Mouse (Mus musculus) gastrocnemius, postnatal 36 days (tissue): Measurements from ENCODE around the gene Cript. TPM values are rescaled to one million over a fixed set of nuclear protein-coding genes. Genes with fewer than 3 reads are reported as not detected.
"Not testable (repeated sequence)": the region's sequence is repeated elsewhere in the genome, so short reads cannot be mapped to it uniquely, and the experiment has no call there.

ENCODE experiments used
- DNase-seq, 2 experiments: peaks; one replicate each; pipeline ENCODE4 v3.0.0; 2022
- intact Hi-C: fragments of 180-260 bp; cut with DNase I; formaldehyde crosslinking; loops from one replicate; pipeline ENCODE4 v1.15.1; 2025
- total RNA-seq, 2 experiments: library from RNA; stranded (reverse); gene quantifications; 2 replicates each; pipeline ENCODE4 v1.2.3; 2021

Cript gene
- total RNA-seq, 2 experiments from 2014 or later: 40.8 to 41.3 TPM

DNA sequence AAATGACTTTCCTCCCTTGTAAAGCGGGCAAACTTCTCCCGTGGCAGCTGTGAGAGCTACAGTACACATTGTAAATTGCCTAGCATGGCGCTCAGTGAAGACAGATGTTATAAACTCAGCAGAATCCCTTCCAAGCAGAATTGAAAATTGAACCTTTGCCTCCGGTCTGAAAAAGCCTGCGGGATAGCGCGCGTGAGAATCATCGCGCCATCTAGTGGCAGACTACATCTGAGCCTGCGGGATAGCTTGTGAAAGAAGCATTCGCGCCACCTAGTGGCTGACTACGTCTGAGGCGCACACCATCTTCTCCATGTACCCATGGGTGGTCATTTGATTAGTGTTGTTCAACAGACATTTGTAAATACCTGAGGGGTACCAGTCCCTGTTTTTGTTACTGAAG lies 19.0 kb downstream of the Cript start:
- peak; percentile 81 to 88 for DNase-seq
- intact Hi-C loops: loop anchor here (2.0 to 10.0 kb wide), 5 partner anchors 82 to 560 kb away; partner anchors contain the start of gene Rhoq

DNA sequence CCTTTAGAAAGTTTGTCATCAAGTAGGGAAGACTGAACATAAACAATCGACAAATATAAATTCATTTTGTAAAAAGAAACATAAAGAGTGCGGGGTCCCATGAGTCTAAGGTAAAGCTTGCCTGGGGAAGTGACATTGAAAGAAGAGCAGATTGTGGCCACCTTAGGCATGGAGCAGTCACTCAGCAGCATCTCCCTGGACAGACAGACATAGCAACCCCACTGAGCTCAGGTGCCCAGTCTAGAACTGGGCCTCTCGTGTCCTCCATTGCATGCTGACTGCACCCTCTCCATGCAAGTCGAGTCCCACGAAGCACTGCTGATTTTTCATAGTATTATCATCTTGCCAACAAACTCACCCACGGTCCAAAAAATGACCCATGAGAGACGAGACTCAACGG lies 19.4 kb downstream of the Cript start:
- intact Hi-C loops: loop anchor here (2.0 to 10.0 kb wide), 5 partner anchors 82 to 560 kb away; partner anchors contain the start of gene Rhoq
- no peak for DNase-seq

DNA sequence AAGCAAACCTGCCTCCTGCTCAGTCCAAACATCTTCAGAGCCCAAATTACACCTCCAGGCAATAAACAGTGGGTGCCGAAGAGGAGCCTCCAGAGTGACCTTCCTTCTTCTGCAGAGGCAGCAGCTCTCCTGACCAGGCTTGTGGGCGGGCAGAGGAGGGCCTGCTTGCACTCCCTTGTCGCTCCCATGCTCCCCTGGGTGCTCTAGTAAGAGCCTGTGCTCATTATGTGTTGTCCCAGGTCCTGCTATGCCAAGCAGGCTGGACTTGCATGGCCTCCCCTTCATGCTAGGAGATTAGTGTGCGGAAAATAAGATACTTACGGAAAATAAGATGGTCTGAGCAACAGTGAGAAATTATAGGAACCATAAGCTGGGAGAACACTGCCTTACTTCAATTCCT lies 24.3 kb downstream of the Cript start:
- intact Hi-C loops: loop anchor here (10.0 kb wide), 1 partner anchor 565 kb away; no protein-coding TSS in a partner anchor
- DNase-seq: no peak

DNA sequence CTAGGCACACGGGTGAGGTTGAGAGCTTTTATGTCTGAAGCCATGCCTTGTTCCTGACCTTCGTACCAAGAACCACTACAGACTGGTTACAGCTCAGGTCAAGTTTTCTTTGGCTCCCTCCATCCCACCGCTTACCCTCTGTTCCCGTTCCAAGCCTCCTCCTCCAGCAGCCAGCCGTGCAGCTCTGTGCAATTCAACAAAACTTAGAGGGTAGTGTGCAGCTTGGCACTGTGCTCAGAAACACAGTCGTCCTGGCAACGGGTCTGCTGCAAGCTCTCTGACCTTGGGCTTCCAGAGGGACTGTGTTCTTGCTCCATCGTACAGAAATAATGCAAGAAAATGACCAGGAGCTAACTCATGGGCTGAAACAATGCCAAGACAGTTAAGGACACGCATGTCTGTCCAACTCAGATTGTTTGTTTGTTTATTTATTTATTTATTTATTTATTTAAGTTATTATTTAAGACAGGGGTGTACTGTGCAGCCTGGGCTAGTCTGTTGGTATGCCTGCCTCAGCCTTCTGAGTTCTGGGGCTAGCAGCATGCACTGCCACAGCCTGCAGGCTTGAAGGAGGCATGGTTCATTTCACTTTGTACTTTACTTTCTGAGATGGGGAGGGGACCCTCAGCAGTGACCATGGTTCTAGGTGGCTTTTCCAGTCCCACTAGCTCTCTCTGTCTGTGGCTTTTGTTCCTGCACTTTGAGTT lies 25.3 kb downstream of the Cript start:
- intact Hi-C loops: no loop called here
- DNase-seq: no peak

DNA sequence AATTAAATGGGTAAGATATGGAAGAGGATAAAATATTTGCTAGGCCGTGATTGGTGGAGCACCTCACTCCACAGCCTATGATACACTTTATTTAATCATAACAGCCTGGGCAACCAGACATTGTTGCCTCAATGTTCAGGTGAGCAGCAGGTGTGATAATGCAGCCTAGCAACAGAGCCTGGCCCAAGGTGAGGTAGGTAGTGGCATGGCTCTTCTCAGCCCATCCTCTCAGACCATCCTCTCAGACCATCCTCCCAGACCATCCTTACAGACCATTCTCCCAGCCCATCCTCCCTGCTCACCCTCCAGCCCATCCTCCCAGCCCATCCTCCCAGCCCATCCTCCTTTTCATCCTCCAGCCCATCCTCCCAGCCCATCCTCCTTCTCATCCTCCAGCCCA lies 26.3 kb downstream of the Cript start:
- DNase-seq: no peak
- intact Hi-C loops: no loop called here

DNA sequence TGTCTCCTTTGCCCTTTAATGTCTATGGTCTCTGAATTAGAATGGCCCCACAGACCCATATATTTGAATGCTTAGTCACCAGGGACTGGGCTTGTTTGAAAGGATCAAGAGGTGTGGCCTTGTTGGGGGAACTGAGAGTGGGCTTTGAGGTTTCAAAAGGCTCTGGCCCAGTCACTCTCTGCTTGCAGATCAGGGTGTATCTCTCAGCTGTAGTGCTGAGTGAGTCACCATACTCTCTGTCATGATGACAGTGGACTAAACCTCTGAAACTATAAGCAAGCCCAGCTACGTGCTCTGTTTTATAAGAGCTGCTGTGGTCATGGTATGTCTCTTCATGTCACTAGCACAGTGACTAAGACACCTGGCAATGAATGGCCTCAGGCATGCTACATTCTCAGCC lies 27.1 kb downstream of the Cript start:
- no peak for DNase-seq
- intact Hi-C loops: no loop called here

DNA sequence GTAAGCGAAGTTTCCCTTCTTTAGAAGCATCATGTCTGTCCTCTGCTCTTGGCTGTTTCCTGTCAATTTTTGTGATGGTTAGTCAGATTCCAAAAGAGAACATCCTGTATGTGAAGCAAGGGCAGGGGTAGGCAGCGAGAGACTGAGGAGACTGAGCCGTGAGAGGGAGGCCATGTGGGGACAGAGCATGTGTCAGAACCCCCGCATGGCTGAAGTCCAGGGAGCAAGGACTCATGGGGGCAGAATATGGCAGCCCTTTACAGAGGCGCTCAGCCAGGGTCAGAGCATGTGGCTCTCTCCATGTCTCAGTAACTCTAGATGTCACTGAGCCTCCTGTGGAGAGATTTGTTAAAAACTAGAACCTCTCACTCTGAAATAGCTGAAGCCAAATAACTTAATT lies 28.6 kb downstream of the Cript start:
- intact Hi-C loops: no loop called here
- no peak for DNase-seq

DNA sequence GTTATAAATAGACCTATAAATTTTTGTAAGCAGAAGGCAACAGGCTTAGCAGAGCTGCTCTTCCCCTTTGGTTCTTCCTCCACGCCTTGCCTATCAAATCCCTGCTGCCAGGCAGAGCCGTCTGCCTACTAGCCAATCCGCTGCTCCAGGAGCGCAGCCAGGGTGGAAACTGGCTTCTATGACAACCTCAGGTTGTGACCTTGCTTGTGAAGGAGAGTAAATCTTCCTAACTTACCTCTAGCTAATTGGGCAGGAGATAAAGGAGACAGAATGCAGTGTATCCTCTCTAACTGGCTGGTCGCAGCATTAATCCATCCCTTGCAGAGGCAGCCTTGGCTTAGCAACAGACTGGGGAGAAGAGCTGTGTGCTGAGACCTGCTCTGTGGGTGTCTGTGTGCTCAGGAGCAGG lies 29.7 kb downstream of the Cript start:
- peak in 1 of 2 experiments; percentile 13 for DNase-seq
- intact Hi-C loops: no loop called here

DNA sequence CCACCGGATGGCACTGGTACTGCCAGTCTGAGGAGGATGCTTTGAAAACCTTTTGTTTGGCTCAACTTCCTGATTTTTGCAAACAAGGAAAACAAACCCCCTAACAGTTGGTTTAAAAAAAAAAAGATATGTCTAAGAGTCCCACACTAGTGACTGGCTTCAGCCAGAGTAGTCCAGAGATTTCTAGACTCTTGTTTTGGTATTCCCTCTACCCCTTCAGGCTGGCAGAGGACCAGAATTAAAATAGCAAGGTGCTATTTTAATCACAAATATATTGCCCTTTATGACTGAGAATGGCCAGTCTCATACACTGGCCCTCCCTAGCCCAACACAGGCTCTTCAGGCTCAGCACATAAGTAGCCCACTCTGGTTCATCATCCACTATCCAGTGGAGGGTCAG lies 30.3 kb downstream of the Cript start:
- intact Hi-C loops: no loop called here
- no peak for DNase-seq

DNA sequence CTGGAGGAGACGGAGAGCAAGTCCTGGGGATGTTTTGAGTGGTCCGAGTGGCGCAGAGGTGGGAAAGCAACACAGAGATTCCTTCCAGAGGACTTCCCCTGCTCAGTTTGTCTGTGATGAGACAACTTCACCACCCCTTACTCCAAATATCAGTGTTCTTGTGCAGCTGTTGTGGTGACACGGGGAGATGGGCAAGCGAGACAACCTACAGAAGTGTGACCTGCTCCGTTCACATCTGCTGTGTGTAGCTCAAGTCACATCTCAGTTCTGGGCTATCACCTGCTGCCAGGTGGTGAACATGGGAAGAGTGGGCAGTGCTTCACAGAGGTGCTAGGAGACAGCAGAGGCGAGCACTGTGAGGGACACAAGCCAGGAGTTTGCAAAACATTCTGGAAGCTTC lies 31.4 kb downstream of the Cript start:
- intact Hi-C loops: no loop called here
- DNase-seq: no peak

DNA sequence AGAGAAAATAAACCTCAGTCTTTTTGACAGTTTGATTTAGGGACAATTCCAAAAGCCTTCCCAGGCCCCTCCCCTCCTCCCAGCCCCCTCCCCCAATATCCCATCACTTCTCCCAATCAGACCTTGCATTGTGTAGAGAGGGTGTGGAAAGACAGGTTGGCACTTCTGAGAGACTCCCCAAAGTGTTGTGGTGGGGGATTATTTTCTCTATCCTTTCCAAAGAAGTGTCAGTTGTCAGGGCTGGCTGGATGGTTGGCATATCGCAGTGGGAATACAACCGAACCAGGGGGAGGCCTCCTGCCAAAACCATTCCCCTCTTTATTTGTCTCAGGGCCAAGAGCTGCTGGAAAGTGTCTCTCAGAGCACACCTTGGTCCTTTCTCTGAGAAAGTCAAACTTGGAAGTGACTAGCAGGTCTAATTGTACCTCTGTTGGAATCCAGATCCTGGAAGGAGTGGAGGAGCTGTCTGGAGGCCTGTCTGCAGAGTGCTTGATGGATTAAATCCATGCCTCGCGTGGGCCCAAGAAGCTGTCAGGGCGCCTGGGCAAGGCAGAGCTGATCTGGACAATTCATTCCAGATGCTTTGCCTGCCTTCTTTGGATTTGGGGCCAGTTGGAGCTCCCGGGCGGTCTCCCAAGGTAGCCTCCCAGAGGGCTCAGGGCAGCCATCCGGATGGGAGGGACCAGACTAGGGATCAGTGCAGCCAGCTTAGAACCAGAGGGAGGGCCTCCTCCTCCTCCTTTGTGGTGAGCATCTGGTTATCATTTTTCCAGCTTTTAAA lies 32.3 kb downstream of the Cript start:
- peak; percentile 78 to 83 for DNase-seq
- intact Hi-C loops: no loop called here

DNA sequence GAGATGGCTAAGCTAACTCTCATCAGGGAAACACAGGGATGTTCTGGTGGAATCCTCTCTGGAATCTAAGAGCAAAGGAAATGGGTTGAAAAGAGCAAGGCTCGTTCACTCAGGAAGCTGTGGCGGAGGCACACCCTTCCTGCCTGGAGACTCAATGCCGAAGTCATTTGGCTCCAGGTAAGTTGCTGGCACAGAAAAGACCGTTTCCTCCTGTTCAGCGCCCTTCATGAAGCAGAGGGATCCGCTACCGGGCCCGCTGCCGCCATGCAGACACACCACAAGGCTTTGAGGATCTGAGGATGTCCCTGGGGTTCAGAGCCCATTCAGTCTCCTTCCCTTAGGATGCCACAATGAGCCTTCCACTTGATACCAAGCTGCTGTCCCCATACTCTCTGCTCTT lies 37.3 kb downstream of the Cript start:
- DNase-seq: no peak
- intact Hi-C loops: no loop called here

DNA sequence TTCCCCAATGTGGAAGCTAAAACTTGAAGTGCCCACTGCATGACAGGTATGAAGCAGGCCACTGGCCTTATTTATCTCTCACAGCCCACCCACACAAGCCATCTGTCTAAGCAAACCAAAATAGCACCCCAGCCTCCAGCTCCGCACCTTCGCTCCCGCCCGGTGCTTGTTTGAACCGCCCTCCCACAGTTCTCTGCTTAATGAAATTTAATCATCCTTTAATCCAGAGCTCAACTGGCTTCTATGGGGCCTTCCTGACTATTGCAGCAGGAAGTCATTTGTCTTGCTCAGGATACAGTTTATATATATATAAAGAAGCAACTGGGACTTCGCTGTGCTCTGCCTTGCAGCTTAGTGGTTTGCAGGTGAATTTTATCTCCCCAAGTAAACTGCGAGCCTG lies 38.1 kb downstream of the Cript start:
- DNase-seq: no peak
- intact Hi-C loops: no loop called here

DNA sequence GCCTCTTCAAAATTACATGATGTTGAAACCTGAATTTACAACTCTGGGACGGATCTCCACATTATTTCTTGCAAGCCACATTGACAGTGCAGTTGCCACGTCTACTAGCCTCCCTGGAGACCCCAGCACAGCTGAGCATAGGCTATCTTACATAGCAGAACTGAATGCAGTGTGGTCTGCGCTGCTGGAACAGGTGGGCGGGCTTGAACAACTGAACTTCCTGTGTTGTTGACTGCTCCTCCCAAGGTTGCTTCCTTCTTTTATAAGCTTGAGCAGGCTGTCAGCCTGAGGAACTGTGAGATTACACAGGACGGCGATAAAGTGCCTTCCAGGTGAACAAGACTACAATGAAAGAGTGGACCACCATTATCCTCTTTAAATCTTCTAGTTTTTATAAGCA lies 38.6 kb downstream of the Cript start:
- intact Hi-C loops: no loop called here
- no peak for DNase-seq

DNA sequence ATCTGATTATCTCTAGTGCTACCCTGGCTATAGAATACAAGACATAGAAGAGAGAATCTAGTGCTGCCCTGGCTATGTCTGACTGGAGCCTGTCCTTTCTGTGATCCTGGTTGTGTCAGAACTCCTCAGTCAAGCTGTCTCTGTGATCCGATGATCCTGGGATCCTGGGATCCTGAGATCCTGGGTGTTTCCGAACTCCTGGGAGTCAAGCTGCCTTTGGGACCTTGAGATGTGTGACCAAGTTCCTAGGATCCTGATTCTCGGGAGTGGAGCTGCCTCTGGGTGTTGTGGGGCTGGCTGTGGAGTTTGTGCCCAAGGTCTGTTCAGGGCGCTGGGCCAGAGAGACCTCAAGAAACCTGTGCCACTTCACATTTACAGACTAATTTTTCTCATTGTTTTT lies 43.6 kb downstream of the Cript start:
- no peak for DNase-seq
- intact Hi-C loops: no loop called here

DNA sequence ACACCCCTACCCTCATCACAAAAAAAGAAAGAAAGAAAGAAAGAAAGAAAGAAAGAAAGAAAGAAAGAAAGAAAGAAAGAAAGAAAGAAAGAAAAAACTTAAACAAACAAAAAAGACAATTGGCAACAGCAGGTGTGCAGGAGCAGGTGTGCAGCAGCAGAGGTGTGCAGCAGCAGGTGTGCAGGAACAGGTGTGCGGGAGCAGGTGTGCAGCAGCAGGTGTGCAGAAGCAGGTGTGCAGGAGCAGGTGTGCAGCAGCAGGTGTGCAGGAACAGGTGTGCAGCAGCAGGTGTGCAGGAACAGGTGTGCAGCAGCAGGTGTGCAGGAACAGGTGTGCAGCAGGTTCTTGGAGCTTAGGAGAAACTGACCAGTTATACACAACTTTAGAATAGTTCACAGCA lies 46.8 kb downstream of the Cript start:
- DNase-seq, intact Hi-C loops: not testable (repeated sequence)

DNA sequence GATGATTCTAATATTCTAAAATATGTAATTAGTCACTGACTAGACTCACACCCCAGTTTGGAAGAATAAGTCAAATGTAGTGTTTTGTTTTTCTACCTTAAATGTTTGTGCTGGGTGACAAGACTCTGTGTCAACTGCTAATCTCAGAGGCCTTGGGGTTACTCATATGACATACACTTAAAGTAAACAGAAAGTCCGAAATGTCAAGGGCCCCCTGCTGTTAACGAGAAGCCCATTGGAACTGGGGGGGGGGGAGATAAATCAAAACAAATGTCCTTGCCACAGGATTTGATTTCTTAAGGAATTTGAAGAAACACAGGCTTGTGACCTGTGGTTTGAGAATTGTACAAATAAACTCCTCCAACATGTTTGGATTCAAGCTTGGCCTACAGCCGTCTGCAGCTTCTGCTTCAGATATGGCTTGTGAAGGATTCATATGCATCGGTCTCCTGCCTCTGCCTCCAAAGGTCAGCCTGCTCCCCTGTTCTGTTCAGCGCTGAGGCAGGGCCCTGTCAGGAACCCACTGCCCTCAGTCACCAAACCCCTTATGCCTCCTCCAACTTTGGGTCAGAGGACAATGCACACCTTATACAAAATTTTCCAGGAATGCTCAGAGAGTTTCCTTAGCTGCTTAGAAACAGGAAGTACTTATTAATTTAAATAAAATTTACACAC lies 47.6 kb downstream of the Cript start:
- intact Hi-C loops: no loop called here
- no peak for DNase-seq

DNA sequence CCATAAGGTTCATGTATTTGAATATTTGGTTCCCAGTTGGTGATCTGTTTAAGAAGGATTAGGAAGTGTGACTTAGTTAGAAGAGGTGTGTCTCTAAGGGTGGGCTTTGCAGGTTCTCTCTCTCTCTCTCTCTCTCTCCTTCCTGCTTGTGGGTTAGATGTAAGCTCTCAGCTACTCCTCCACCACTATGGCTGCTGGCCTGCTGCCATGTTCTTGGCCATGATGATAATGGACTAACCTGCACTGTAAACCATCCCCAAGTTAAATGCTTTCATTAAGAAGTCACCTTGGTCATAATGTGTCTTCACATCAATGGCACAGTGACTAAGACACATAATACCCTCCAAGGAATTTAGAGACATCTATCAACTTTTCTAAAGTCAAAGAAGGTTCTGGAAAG lies 48.1 kb downstream of the Cript start:
- intact Hi-C loops: no loop called here
- DNase-seq: no peak

DNA sequence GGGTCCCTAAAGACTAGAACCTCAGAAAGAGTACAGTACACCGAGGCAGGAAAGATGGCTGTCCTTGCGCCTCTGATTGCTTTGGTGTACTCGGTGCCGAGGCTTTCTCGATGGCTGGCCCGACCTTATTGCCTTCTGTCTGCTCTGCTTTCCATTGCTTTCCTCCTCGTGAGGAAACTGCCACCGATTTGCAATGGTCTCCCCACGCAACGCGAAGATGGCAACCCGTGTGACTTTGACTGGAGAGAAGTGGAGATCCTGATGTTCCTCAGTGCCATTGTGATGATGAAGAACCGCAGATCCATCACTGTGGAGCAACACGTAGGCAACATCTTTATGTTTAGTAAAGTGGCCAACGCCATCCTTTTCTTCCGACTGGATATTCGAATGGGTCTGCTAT lies 52.9 kb downstream of the Cript start:
- DNase-seq: not testable (repeated sequence)
- intact Hi-C loops: loop anchor here (5.0 kb wide), 1 partner anchor 971 kb away; no protein-coding TSS in a partner anchor

DNA sequence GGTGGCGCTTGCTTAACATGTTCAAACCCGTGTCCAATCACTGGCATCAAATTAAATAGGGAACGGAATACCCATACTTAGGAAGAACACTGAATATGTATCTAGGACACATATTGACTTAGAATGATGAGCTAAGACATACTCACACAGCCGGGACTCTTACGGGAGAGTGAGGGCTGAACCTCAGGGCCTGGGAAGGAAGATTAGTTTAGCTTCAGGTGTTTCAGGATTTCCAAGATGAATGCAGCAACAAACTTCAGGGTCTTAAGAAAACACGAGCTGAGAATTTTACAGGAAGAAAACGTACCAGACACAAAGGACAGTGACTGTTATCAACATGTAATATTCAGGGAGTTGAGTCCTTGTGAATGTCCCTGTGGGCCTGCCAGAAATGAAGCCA lies 55.4 kb downstream of the Cript start:
- intact Hi-C loops: no loop called here
- DNase-seq: no peak

DNA sequence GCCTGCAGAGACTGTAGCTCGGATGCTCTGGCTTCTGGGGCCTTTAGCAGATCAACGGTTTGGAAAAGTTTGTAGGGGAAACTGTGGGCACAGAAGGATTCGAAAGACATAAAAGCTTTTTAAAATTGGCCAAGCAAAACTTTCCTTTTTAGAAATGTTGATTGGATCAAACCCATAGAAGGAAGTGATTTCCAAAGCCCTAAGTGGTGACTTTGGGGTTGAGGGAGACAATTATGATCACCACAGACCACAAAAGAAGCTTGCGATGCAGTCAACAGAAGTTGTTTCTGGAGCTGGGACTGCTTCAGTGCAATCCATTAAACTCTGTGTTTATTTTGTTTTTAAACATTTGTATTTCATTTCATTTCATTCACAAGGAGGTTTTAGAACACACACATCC lies 57.2 kb downstream of the Cript start:
- intact Hi-C loops: no loop called here
- no peak for DNase-seq
